In genomic region chr8:12925941-12926381, GRCm38 (mm10) we compare ENCODE assay signal across 9 mouse cellular contexts. TPM values are rescaled to one million over a fixed set of nuclear protein-coding genes. Genes with fewer than 3 reads are reported as not detected.
A peak's percentile ranks its signal among the peaks of the same experiment; 100 is the strongest.
DNase-seq lines count a peak whose midpoint lies in the region; ATAC-seq lines count a peak whose summit lies in the region.
"Had no signal": no experiment of that assay in that cellular context is flagged by ENCODE, and none has a peak within 500 bp of the region (broad histone marks: within the 10 kb centered on the region; RNA-seq: fewer than 3 reads in every experiment).

No protein-coding gene starts in this region.

- H3K4me2 ChIP-seq in neural tube, embryonic 13.5 days = no peak overlapping the region
- no peak overlapping the region for H3K4me2 ChIP-seq in liver, embryonic 11.5 days
- no peak overlapping the region for H3K4me2 ChIP-seq in forebrain, embryonic 15.5 days (replicated peaks)

- WGBS in neural tube, embryonic 13.5 days = 64% methylated on average over 13 of the region's 13 CpGs
- 47% methylated on average over 13 of the region's 13 CpGs for WGBS in heart, embryonic 10.5 days
- WGBS in liver, embryonic 11.5 days = 58% methylated on average over 13 of the region's 13 CpGs
- WGBS in forebrain, embryonic 15.5 days = 76% methylated on average over 13 of the region's 13 CpGs

- ATAC-seq in neural tube, embryonic 13.5 days (ENCODE audit: low read depth) = no peak; the same call in 1 of the 2 replicates
- ATAC-seq in liver, embryonic 11.5 days (replicated peaks; ENCODE audit: low FRiP score) = no peak
- no peak for ATAC-seq in forebrain, embryonic 15.5 days (replicated peaks)

- H3K9ac ChIP-seq in neural tube, embryonic 13.5 days = no peak overlapping the region
- H3K9ac ChIP-seq in liver, embryonic 11.5 days (ENCODE audit: low read depth, low read length) = no peak overlapping the region
- no peak overlapping the region for H3K9ac ChIP-seq in forebrain, embryonic 15.5 days (replicated peaks)

- H3K27me3 ChIP-seq in neural tube, embryonic 13.5 days = no peaks in the 10 kb centered on the region
- H3K27me3 ChIP-seq in heart, embryonic 10.5 days (ENCODE audit: insufficient read depth, poor library complexity, severe bottlenecking) = peaks cover 43% of the 10 kb centered on the region; the same call in 1 of the 2 replicates
- no peaks in the 10 kb centered on the region for H3K27me3 ChIP-seq in liver, embryonic 11.5 days (replicated peaks; ENCODE audit: control insufficient read depth, insufficient read depth, low read length)
- H3K27me3 ChIP-seq in forebrain, embryonic 15.5 days = no peaks in the 10 kb centered on the region

- no peak for DNase-seq in neural tube, embryonic 10.5 days (ENCODE audit: extremely low spot score, low spot score)
- no peak for DNase-seq in heart, embryonic 10.5 days (ENCODE audit: low spot score)
- DNase-seq in kidney, postnatal 14 days = peak; percentile 82
- peak; percentile 55 for DNase-seq in yolk sac, embryonic 10.5 days (ENCODE audit: low spot score)
- no peak for DNase-seq in liver, embryonic 11.5 days (ENCODE audit: low spot score)
- no peak for DNase-seq in layer of hippocampus, adult 9-11 months

- H3K4me1 ChIP-seq in neural tube, embryonic 13.5 days (replicated peaks) = peaks cover 43% of the 10 kb centered on the region
- peaks cover 20% of the 10 kb centered on the region for H3K4me1 ChIP-seq in heart, embryonic 10.5 days
- H3K4me1 ChIP-seq in liver, embryonic 11.5 days (replicated peaks; ENCODE audit: control insufficient read depth, insufficient read depth, low read length) = peaks cover 3% of the 10 kb centered on the region; the same call in 1 of the 2 replicates
- peaks cover 21% of the 10 kb centered on the region for H3K4me1 ChIP-seq in forebrain, embryonic 15.5 days

- peak overlapping the region; percentile 56 for H3K27ac ChIP-seq in neural tube, embryonic 13.5 days (replicated peaks)
- peak overlapping the region; percentile 13; the same call in 1 of the 2 replicates for H3K27ac ChIP-seq in heart, embryonic 10.5 days
- H3K27ac ChIP-seq in liver, embryonic 11.5 days (ENCODE audit: low read depth, low read length) = no peak overlapping the region
- no peak overlapping the region for H3K27ac ChIP-seq in forebrain, embryonic 15.5 days (replicated peaks)
- H3K27ac ChIP-seq: macrophage had no signal

- 0 out of 2 replicates have a peak overlapping the region, but pooled peaks have one; percentile 5 for H3K4me3 ChIP-seq in neural tube, embryonic 13.5 days
- no peak overlapping the region for H3K4me3 ChIP-seq in heart, embryonic 10.5 days
- H3K4me3 ChIP-seq in liver, embryonic 11.5 days (ENCODE audit: low read depth, low read length) = no peak overlapping the region
- no peak overlapping the region for H3K4me3 ChIP-seq in forebrain, embryonic 15.5 days

- no peaks in the 10 kb centered on the region for H3K9me3 ChIP-seq in neural tube, embryonic 13.5 days
- H3K9me3 ChIP-seq in heart, embryonic 10.5 days = no peaks in the 10 kb centered on the region
- no peaks in the 10 kb centered on the region for H3K9me3 ChIP-seq in liver, embryonic 11.5 days (ENCODE audit: control insufficient read depth, low read length)
- no peaks in the 10 kb centered on the region for H3K9me3 ChIP-seq in forebrain, embryonic 15.5 days

- 0 out of 2 replicates have a peak, but pooled peaks cover 3% of the 10 kb centered on the region for H3K36me3 ChIP-seq in neural tube, embryonic 13.5 days
- H3K36me3 ChIP-seq in heart, embryonic 10.5 days = no peaks in the 10 kb centered on the region
- no peaks in the 10 kb centered on the region for H3K36me3 ChIP-seq in liver, embryonic 11.5 days (ENCODE audit: control insufficient read depth, insufficient read depth, low read length)
- H3K36me3 ChIP-seq in forebrain, embryonic 15.5 days = no peaks in the 10 kb centered on the region

RNA-seq across cellular contexts. Expression of gene Mcf2l, which starts 52.4 kb away (rescaled TPM):
- polyA plus RNA-seq in neural tube, embryonic 13.5 days (2015; fragmentation: Nextera tagmentation; extraction: Ambion mirVana) = 107 and 116 TPM in 2 replicates
- 8.3 and 9.1 TPM in 2 replicates for polyA plus RNA-seq in heart, embryonic 10.5 days (2016; fragmentation: Nextera tagmentation; extraction: Ambion mirVana)
- 3.4 and 4.3 TPM in 2 replicates for polyA plus RNA-seq in liver, embryonic 11.5 days (2014; fragmentation: Nextera tagmentation; extraction: Ambion mirVana)
- polyA plus RNA-seq in forebrain, embryonic 15.5 days (2015; fragmentation: Nextera tagmentation; extraction: Ambion mirVana) = 134 and 139 TPM in 2 replicates

Comparison
In these comparisons a context has a peak if more than half of its experiments do, and no peak if none do; other contexts are left out.
1. H3K27ac ChIP-seq: peak in neural tube, embryonic 13.5 days (single experiment) and heart, embryonic 10.5 days (single experiment); none in liver, embryonic 11.5 days (single experiment) and forebrain, embryonic 15.5 days (single experiment).
2. DNase-seq: peak in kidney, postnatal 14 days (single experiment) and yolk sac, embryonic 10.5 days (single experiment); none in neural tube, embryonic 10.5 days (single experiment), heart, embryonic 10.5 days (single experiment), liver, embryonic 11.5 days (single experiment) and layer of hippocampus, adult 9-11 months (single experiment).
3. RNA of gene Mcf2l, which starts 52.4 kb away (polyA plus RNA-seq): 134 to 139 TPM in forebrain, embryonic 15.5 days and 107 to 116 TPM in neural tube, embryonic 13.5 days; 8.3 to 9.1 TPM in heart, embryonic 10.5 days and 3.4 to 4.3 TPM in liver, embryonic 11.5 days; every median in the first group is over 10 times any median in the second.